Mouse (Mus musculus): ENCODE data around the gene Entpd5.

Gene Entpd5

GRCm38 (mm10) chr12:84408819-84409507 is at the start of gene Entpd5, which contains the start of gene Bbof1:
Gene Entpd5 (minus strand): TSS chr12:84409029.
Gene Bbof1 (plus strand): TSS chr12:84409071.
- DNase-seq (ENCODE audit: low read depth, low spot score), result peak; percentile 66

GRCm38 (mm10) chr12:84456911-84457310 is 48.1 kb upstream of the Entpd5 start:
- no peak for DNase-seq (ENCODE audit: low read depth, low spot score)

- DNase-seq (ENCODE audit: low read depth, low spot score), result no peak
These were observed 43.0 kb upstream of the Entpd5 start for GRCm38 (mm10) chr12:84451801-84452200.

GRCm38 (mm10) chr12:84450718-84451646 is 42.2 kb upstream of the Entpd5 start, which contains the start of the genes Aldh6a1 and Lin52:
Gene Aldh6a1 (minus strand): TSS chr12:84451004.
Gene Lin52 (plus strand): TSS chr12:84451422.
- peak; percentile 100 for DNase-seq (ENCODE audit: low read depth, low spot score)

GRCm38 (mm10) chr12:84450351-84450717 is 41.5 kb upstream of the Entpd5 start:
- no peak for DNase-seq (ENCODE audit: low read depth, low spot score)

- no peak for DNase-seq (ENCODE audit: low read depth, low spot score)
These were observed 41.1 kb upstream of the Entpd5 start for GRCm38 (mm10) chr12:84449887-84450286.

- DNase-seq (ENCODE audit: low read depth, low spot score), result no peak
These were observed 39.4 kb upstream of the Entpd5 start for GRCm38 (mm10) chr12:84448181-84448580.

- no peak for DNase-seq (ENCODE audit: low read depth, low spot score)
These were observed 38.6 kb upstream of the Entpd5 start for GRCm38 (mm10) chr12:84447386-84447785.

- DNase-seq (ENCODE audit: low read depth, low spot score), result no peak
These were observed 33.7 kb upstream of the Entpd5 start for GRCm38 (mm10) chr12:84442526-84442925.

GRCm38 (mm10) chr12:84438697-84439096 is 29.9 kb upstream of the Entpd5 start:
- DNase-seq (ENCODE audit: low read depth, low spot score), result no peak

- no peak for DNase-seq (ENCODE audit: low read depth, low spot score)
These were observed 21.0 kb upstream of the Entpd5 start for GRCm38 (mm10) chr12:84429825-84430224.

GRCm38 (mm10) chr12:84423990-84424389 is 15.2 kb upstream of the Entpd5 start:
- DNase-seq (ENCODE audit: low read depth, low spot score), result no peak

GRCm38 (mm10) chr12:84417605-84417922 is 8.7 kb upstream of the Entpd5 start:
- DNase-seq (ENCODE audit: low read depth, low spot score), result no peak

- DNase-seq (ENCODE audit: low read depth, low spot score), result peak; percentile 78
These were observed 8.2 kb upstream of the Entpd5 start, which contains the start of gene Rnf113a2 for GRCm38 (mm10) chr12:84416834-84417604. Gene Rnf113a2 (plus strand): TSS chr12:84417196.

- DNase-seq (ENCODE audit: low read depth, low spot score), result no peak
These were observed 683 bp downstream of the Entpd5 start for GRCm38 (mm10) chr12:84407874-84408818.

- no peak for DNase-seq (ENCODE audit: low read depth, low spot score)
These were observed 1.6 kb downstream of the Entpd5 start for GRCm38 (mm10) chr12:84407259-84407658.

- DNase-seq (ENCODE audit: low read depth, low spot score), result no peak
These were observed 4.3 kb downstream of the Entpd5 start for GRCm38 (mm10) chr12:84404541-84404940.

GRCm38 (mm10) chr12:84402923-84403322 is 5.9 kb downstream of the Entpd5 start:
- no peak for DNase-seq (ENCODE audit: low read depth, low spot score)

- DNase-seq (ENCODE audit: low read depth, low spot score), result no peak
These were observed 8.2 kb downstream of the Entpd5 start for GRCm38 (mm10) chr12:84400653-84401052.

GRCm38 (mm10) chr12:84400068-84400467 is 8.8 kb downstream of the Entpd5 start:
- DNase-seq (ENCODE audit: low read depth, low spot score), result no peak

GRCm38 (mm10) chr12:84399663-84400062 is 9.2 kb downstream of the Entpd5 start:
- DNase-seq (ENCODE audit: low read depth, low spot score), result no peak

Measured in brain, embryonic 18.5 days (tissue).